Mouse (Mus musculus) cerebellum, adult 18-20 months (tissue): Measurements from ENCODE around the gene Mgat4b.

Source experiments
- DNase-seq, 2 experiments: peaks; one replicate each; pipeline ENCODE4 v3.0.0; 2021

The Mgat4b gene

GRCm38 (mm10) chr11:50226406-50226805 is 15.7 kb downstream of the Mgat4b start:
- DNase-seq: no peak

- DNase-seq: no peak
Observed at GRCm38 (mm10) chr11:50227226-50227625, 16.5 kb downstream of the Mgat4b start.

DNA sequence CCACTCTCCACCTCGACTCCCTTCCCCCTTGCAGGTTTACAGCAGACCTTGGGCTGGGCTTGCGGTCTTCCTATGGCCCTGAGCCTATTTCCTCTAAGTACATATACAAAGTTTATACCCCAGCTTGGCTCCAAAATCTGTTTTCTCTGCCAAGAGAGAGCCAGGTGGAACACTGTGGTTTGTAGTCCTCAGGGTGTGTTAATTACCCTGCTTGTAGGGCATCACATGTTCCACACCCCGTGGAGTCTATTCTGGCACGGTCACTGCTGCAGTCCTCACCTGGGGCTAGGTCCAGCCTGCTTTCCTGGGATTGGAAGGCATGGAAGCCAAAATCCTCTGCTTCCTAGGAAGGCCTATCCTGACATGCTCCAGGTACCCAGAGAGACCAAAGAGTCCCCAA is 17.0 kb downstream of the Mgat4b start:
- peak; percentile 79 to 86 for DNase-seq

GRCm38 (mm10) chr11:50228772-50229171 is 18.1 kb downstream of the Mgat4b start:
- peak; percentile 70 to 76 for DNase-seq

- DNase-seq: peak; percentile 92 to 94
Observed at GRCm38 (mm10) chr11:50229252-50229910, 18.7 kb downstream of the Mgat4b start.

- DNase-seq: peak in 1 of 2 experiments; percentile 46
Observed at GRCm38 (mm10) chr11:50230481-50231304, 20.0 kb downstream of the Mgat4b start.

DNA sequence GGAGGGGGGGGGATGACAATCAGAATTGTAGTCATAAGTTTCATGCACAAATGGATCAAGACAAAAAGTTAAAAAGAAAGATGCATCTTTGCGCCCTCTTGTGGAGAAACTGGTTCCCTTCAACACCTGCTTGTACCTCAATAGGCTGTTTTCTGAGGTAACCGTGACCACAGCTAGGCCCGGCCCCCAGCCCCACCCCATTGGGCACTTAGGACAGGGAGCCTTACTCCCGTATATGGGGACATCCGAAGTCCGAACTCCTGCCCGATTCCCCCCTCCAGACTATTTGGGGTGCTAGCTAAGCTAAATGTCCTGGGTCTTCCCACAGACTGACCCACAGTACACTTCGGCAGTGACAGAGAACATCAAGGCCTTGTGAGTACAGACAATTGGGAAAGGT is 20.7 kb downstream of the Mgat4b start:
- peak; percentile 70 to 71 for DNase-seq

- no peak for DNase-seq
Observed at GRCm38 (mm10) chr11:50233022-50233421, 22.3 kb downstream of the Mgat4b start.

DNA sequence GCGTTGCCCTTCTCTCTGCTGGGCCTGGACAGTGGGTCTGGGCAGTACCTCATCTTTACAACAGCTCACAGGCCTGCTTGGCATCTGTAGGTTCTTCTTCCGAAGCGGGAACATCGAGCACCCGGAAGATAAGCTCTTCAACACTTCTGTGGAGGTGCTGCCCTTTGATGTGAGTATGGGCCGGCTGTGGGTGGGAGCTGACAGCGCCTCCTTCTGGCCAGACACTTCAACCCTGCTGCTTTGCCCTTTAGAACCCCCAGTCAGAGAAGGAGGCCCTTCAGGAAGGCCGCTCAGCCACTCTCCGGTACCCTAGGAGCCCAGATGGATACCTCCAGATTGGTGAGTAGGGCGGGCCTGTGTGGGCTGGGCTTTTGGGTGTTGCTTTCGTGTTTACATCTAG is 23.3 kb downstream of the Mgat4b start:
- no peak for DNase-seq

DNA sequence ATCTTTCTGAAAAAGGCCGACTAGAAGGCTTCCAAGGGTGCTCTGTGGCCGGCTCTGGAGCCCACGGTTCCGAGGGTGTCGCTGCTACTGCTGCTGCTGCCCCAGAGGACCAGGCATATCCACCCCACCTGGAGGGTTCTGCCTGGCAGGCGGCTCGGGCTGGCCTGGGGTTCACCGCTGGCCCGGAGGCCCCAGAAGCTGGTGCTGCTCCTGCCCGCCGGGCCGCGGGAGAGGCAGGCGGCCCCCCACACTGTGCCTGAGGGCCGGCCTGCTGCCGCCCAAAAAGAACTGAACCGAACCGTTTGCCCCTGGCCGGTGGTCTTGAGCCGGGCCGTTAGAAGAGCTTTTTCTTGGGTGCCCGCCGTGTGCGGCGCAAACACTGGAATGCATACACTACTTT is 23.9 kb downstream of the Mgat4b start:
- DNase-seq: no peak

DNA sequence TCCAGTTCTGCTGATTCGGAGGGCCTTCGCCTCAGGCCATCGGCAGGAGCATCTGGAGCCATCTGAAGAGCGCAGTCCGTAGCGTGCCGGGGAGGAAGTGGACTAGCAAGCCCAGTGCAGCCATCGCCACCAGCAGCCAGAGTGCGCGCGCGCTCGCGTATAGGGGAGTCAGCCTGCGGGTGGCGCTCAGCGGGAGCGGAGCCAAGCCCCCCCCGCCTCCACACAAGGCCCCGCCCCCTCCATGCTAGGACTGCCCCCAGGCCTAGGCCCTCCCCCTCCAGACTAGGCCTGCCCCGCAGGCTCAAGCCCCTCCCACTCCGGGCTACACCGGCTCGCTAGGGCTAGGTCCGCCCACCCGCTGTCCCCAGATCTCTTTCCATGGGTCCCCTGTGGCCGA is 25.8 kb downstream of the Mgat4b start:
- DNase-seq: peak; percentile 76 to 78

- DNase-seq: no peak
Observed at GRCm38 (mm10) chr11:50236937-50237835, 26.5 kb downstream of the Mgat4b start.

GRCm38 (mm10) chr11:50238324-50238723 is 27.6 kb downstream of the Mgat4b start, which contains the start of gene Ltc4s:
TSS of gene Ltc4s (minus strand) at chr11:50238616.
- DNase-seq: no peak

DNA sequence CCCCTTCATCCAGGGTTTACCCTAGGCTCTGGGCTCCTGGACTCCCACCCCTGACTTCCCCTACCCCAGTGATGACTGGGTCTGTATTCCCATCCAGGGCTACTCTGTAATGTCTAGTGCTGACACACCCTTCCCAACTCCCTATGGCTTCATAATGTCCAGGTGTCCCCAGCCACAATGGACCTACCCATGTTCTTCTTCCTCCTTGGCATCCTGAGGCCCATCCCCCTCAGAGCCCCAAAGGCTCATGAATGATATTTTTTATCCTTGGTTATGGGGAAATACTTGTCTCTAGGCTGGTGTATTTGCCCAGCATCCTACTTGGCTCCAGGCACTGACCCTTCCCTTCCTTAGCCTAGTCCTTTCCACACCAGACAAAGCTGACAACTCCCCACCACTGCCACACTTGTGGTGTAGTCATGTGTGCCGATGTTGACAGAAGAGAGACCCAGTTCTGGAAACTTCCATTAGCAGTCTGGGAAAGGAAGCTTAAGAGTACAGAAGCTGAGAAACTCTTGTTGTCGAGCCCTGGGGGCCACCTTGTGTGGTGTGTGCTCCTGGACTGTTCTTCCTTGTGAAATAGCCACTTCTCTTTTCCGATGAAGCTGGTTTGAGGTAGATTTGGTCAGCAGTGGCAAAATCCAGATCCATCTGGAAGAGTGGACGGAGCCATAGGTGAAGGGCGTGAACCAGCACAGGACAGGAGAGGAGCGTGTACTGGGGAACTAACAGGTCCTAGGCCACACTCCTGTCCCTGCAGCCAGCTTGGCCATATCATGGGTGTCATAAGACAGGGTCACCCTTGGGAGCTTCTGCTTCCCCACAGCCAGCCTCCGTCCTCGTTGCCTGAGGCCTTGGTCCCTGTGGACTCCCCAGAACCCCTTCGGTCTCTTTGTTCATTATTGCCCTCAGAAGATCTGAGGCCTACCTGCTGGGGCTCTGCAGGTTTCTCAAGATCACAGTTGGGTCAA is 28.4 kb downstream of the Mgat4b start:
- no peak for DNase-seq

DNA sequence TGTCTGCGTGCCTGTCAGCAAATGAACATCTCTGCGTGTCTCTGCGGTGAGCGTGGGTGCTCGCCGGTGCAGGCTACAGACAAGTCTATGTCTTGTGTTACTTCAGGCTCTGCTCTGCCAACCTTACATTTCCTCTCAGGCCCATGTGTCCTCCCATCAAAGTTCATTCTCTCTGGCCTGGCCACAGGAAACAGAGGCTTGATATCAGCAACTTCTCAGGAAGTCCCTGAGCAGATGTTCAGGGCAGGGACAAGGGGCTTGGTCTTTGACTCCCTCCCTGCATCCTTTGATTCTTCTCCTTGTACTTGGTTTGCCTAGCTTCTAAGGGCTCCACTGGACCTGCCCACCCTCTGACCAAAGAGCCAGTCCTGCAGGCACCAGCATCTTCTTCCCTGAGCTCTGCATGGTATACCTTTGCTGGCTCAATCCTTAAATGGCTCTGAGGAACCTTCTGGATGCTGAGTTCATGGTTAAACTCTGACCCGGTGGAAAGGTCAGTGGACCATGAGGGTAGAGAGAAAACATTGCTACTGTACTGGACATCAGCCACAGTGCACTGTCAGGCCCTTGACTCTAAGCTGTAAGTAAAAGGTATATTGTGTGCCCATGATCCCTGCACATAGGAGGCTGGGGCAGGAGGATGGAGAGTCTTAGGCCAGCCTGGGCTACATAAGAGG is 29.7 kb downstream of the Mgat4b start:
- no peak for DNase-seq

GRCm38 (mm10) chr11:50243926-50244325 is 33.2 kb downstream of the Mgat4b start:
- no peak for DNase-seq

- DNase-seq: no peak
Observed at GRCm38 (mm10) chr11:50245269-50245668, 34.6 kb downstream of the Mgat4b start.

DNA sequence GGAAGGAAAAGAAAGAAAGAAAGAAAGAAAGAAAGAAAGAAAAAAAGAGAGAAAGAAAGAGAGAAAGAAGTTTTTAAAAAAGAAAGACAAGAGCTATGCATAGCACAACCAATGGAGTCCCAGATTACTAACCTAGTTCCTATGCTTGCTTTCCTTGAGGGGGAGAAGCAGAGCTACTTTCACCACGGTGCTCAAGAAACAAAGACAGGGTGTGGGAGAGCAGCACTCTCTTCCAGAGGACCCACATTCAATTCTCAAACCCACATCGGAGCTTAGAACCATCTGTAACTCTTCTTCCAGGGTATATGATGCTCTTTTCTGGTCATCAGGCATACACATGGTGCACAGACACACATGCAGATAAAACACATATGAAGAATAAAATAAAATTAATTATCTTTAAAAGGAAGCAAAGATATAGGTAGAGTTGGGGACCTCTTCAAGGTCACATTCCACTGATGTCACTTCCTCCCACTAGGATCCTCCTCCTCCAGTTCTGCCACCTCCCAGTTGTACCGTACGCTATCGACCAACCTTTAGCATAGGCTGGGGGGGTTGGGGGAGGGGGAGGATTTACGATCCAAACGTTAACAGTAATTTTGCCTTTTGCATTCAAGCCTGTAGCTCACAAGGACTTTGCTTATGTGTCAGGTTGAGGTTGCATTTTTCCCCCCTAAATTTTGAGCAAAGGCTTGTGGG is 37.9 kb downstream of the Mgat4b start:
- DNase-seq: no peak

DNA sequence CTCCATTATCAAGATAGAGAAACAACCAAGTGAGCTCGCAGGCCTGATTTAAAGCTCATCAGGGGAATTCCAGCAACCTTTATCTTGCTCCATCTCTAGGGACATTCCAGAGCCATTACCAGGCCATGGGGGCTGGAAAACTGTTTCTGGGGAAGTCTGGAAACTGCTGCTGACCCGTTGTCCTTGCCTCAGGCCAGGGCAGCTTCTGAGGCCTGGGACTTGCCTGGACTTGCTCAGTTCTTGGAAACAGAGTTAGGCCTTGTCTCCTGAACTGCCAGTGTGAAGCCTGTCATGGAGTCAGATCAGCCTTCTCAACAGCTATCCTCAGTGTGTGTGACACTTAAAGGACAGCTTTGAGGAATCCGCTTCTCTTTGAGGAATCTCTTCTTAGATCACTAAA is 41.5 kb downstream of the Mgat4b start:
- DNase-seq: no peak

DNA sequence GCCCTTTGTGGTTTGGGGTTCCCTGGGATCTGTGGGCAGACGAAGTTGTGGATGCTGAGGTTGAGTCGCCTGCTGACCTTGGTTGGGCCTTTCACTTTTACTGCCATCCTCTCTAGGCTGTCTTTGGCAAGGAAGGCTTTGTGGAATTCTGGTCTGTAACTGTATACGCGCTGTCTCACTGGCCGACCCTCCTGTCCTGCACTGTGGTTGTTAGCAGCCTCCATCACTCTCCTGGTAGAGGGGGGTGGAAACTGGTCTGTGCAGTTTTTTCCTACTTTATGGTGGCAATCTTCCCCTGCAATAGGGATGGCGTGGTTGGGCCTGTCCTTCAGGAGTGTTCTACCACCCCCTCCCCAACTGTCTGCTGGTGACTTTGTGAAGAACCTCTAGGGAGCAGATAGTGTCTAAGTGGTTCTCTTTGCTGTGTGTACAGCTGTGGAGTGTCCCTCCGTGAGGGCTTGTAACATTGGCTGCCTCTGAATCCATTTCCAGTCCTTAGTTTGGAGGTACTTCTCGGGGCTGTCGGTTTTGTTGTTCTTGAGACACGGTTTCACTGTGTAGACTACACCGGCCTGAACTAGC is 42.1 kb downstream of the Mgat4b start:
- DNase-seq: no peak
